Mouse (Mus musculus): ENCODE data around the gene Ing4.

The Ing4 gene

GRCm38 (mm10) chr6:125090341-125091085 is 51.0 kb downstream of the Ing4 start:
- DNase-seq (ENCODE audit: extremely low read depth, low read depth) = no peak

- no peak for DNase-seq (ENCODE audit: extremely low read depth, low read depth)
Measured at GRCm38 (mm10) chr6:125092372-125092771, 52.8 kb downstream of the Ing4 start.

DNA sequence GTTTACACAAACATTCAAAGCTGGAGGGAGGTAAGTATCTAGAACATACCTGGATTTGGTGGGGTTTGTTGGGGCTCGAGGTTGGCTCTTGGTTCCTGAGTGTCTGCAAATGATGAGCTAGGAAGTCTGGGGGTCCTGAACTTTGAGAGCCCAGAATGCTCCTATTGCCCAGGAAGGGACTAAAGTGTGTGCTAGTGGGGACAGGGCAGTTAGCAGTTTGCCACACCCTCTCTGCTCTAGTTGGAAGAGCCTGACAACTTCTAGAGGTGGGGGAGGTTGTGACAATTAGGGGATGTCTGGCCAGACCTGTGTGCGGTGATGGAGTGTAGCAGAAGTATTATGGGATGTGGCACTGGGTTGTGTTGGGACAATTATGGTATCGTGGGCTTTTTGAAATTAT is 55.3 kb downstream of the Ing4 start:
- no peak for DNase-seq (ENCODE audit: extremely low read depth, low read depth)

GRCm38 (mm10) chr6:125095391-125096278 is 56.1 kb downstream of the Ing4 start, which contains the start of gene Chd4:
Chd4 (plus strand) TSS chr6:125095981.
- DNase-seq (ENCODE audit: extremely low read depth, low read depth) = peak; percentile 73

DNA sequence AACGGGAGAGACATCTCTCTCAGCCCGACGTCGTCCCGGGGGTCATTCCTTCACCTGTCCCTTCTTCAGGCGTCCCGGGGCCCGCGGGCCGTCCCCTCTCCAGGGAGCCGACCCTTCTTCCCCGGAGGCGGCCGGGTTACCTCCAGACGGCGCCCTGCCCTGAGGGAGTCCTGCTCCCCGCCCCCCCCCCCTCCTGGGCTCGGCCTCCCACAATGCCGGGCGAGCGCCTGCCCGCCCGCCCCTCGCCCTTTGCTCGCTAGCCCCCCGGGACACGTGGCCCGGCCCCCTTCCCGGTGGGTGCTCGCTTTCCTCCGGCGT is 56.7 kb downstream of the Ing4 start:
- DNase-seq (ENCODE audit: extremely low read depth, low read depth) = no peak

DNA sequence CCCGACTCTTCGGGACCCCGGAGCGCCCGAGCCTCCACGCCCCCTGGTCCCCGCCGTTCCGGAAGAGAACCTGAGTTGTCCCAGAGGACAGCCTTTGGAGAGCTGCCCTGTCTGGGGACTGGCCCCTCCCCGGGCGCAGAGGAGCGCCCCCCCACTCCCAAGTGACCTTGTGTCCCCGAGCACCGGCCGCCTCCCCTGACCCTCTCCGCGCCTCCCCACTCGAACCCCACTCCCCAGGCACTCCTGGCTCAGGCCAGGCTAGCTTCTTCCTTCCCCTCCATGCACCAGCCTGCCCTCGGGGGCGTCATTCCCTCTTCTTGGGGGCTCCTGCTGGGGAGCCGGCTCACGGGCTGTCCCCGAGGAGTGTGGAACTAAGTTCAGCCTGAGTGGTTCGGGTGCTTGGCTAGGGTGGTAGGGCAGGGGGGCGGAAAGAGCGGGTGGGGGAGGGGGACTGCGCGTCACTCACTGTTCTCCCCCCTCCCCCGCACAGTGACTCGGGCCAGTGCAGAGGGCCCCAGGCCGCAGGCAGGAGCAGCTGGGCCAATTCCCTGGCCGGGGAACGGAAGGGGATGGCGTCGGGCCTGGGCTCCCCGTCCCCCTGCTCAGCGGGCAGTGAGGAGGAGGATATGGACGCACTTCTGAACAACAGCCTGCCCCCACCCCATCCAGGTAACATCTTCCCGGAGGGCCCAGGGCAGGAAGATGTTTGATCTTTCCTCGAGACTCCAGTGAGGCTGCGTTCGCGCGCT is 57.2 kb downstream of the Ing4 start:
- DNase-seq (ENCODE audit: extremely low read depth, low read depth) = no peak

DNA sequence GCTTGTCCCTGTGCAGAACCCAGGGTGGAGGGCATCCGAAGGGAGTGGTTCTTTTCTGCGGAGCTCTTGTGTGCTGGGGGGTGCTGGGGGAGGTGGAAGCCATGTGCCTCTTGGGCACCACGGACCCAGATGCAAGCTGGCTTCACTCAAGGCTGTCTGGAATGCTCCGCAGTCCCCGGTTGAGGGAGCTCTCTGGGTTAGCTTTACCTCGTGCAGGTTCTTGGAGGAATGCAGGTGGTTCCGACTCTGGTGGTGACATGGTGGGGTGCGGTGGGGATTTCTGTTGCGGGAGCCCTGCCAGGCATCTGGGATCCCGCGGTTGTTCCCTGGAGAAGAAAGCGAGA is 57.8 kb downstream of the Ing4 start:
- no peak for DNase-seq (ENCODE audit: extremely low read depth, low read depth)

DNA sequence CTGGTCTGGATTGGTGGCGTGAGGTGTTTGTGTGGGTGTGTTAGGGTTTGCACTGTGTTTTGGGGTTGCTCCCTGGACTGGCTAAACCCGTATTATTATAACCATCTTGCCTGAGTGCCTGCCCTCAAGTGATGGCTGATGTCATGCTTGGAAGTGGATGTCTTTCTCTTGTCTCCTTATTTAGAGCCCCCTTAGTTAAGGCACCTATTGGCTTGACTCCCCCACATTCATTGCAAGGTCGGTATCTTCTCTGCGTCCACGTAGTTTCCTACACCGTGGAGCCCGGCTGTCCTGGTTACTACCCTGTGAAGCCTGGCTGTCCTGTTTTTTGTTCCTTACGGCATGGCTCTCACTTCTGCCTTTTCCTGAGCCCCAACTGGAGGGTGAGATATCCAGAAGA is 58.4 kb downstream of the Ing4 start:
- DNase-seq (ENCODE audit: extremely low read depth, low read depth) = no peak

- no peak for DNase-seq (ENCODE audit: extremely low read depth, low read depth)
Measured at GRCm38 (mm10) chr6:125098513-125098912, 59.0 kb downstream of the Ing4 start.

Measured in MEL-GATA-1-ER (cell line).